Mouse (Mus musculus) liver, postnatal 0 days (tissue): ENCODE data around the gene Adgrl2.

Experiments used
- CTCF ChIP-seq: sonication (generic); IDR thresholded peaks from 2 replicates; pipeline ENCODE4 v1.5.1; 2016; ENCODE audit warnings: antibody characterized with exemption, low read depth
- EP300 ChIP-seq: IDR thresholded peaks from 2 replicates; pipeline ENCODE4 v1.6.1; 2016; ENCODE audit warnings: antibody characterized with exemption, low read depth, mild to moderate bottlenecking

- TF ChIP-seq CTCF (no peak), EP300 (no peak)
Observed at GRCm38 (mm10) chr3:148984326-148984725, 6.0 kb downstream of the Adgrl2 start.
